Mouse (Mus musculus) liver, adult 2 months (tissue): ENCODE data around the gene Naa40. TPM values are rescaled to one million over a fixed set of nuclear protein-coding genes. Genes with fewer than 3 reads are reported as not detected.
A peak's percentile ranks its signal among the peaks of the same experiment; 100 is the strongest.

Experiments used
- DNase-seq: peaks from one replicate; pipeline ENCODE4 v3.0.0-alpha.2; 2011; ENCODE audit warnings: low read depth, low spot score; ENCODE audit errors: extremely low read depth
- H3K27ac ChIP-seq: fragments of 200-500 bp; replicated peaks from 2 replicates; pipeline ENCODE4 v1.5.1; 2012; ENCODE audit warnings: low read depth, mild to moderate bottlenecking, control low read depth, inconsistent platforms, low read length; ENCODE audit not compliant: insufficient read depth
- H3K27me3 ChIP-seq: fragments of 200-500 bp; 2 replicates; pipeline ENCODE4 v1.6.1; 2012; ENCODE audit warnings: mild to moderate bottlenecking, moderate library complexity, low read length, inconsistent platforms; ENCODE audit not compliant: control insufficient read depth, insufficient read depth
- H3K36me3 ChIP-seq: fragments of 200-500 bp; 2 replicates; pipeline ENCODE4 v1.6.1; 2012; ENCODE audit warnings: low read length, inconsistent platforms; ENCODE audit not compliant: control insufficient read depth, insufficient read depth
- H3K4me1 ChIP-seq: fragments of 200-500 bp; 2 replicates; pipeline ENCODE4 v1.6.1; 2011; ENCODE audit warnings: low read length; ENCODE audit not compliant: control insufficient read depth, insufficient read depth
- H3K4me3 ChIP-seq: fragments of 200-500 bp; 2 replicates; pipeline ENCODE4 v1.5.1; 2011; ENCODE audit warnings: low read depth, mild to moderate bottlenecking, control low read depth, low read length, moderate library complexity; ENCODE audit not compliant: insufficient read depth
- H3K79me2 ChIP-seq: fragments of 200-500 bp; 2 replicates; pipeline ENCODE4 v1.6.1; 2012; ENCODE audit warnings: inconsistent platforms, mild to moderate bottlenecking, low read length, moderate library complexity; ENCODE audit not compliant: control insufficient read depth, insufficient read depth
- H3K9ac ChIP-seq: fragments of 200-500 bp; 2 replicates; pipeline ENCODE4 v1.6.1; 2012; ENCODE audit warnings: low read depth, mild to moderate bottlenecking, control low read depth, inconsistent platforms, low read length
- CTCF ChIP-seq: fragments of 200-500 bp; IDR thresholded peaks from 2 replicates; pipeline ENCODE4 v1.5.1; 2011; ENCODE audit warnings: low read depth, low read length, control low read depth
- POLR2A ChIP-seq: fragments of 200-500 bp; IDR thresholded peaks from 2 replicates; pipeline ENCODE4 v1.6.1; 2011; ENCODE audit warnings: low read length, control low read depth; ENCODE audit not compliant: insufficient read depth; ENCODE audit errors: extremely low read depth
- WGBS: fragments of 180-500 bp; shearing (Covaris S2); methylation state at CpG from one replicate; pipeline ENCODE4 v1.1.7; 2018; 5-methylcytosine and 5-hydroxymethylcytosine counted together
- polyA plus RNA-seq: library from polyadenylated mRNA; depleted of rRNA; stranded (reverse); fragments of >200 nt; gene quantifications from 2 replicates; pipeline ENCODE4 v1.2.3, GENCODE M21; 2012
- total RNA-seq: library from RNA; depleted of rRNA; stranded (reverse); fragments of >200 nt; gene quantifications from 2 replicates; pipeline ENCODE4 v1.2.3, GENCODE M21; 2014

Naa40 gene
- total and polyA plus RNA-seq, 2 experiments = 5.3 to 9.7 TPM

- Histone ChIP-seq H3K4me3 (no peak overlapping the region), H3K9ac (no peak overlapping the region), H3K36me3 (peaks cover 2% of the 10 kb centered on the region; the same call in 1 of the 2 replicates), H3K4me1 (no peaks in the 10 kb centered on the region), H3K27ac (no peak overlapping the region), H3K79me2 (no peaks in the 10 kb centered on the region), H3K27me3 (no peaks in the 10 kb centered on the region)
- no peak for TF ChIP-seq POLR2A
- TF ChIP-seq CTCF = no peak
- DNase-seq = no peak
- 94% methylated on average over 13 of the region's 13 CpGs for WGBS
Observed at GRCm38 (mm10) chr19:7274326-7274990, 33.5 kb upstream of the Naa40 start.

DNA sequence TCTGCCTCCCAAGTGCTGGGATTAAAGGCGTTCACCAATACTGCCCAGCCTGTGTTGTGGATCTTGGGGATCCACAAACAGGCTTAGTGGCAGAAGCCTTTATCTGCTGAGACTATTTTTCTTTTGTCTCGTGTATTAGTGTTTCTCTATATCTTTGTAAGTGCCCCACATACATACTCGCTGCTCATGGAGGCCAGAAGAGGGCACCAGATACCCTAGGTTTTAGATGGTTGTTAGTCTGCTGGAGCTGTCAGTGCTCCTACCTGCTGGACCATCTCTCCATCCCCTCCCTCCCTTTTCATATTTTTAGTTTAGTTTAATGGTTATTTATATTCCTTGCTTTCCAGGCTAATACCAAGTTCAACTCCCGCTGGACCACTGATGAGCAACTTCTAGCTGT lies 32.5 kb upstream of the Naa40 start:
- Histone ChIP-seq H3K9ac (no peak overlapping the region), H3K27me3 (peaks cover 2% of the 10 kb centered on the region; the same call in 1 of the 2 replicates), H3K36me3 (peaks cover 2% of the 10 kb centered on the region; the same call in 1 of the 2 replicates), H3K4me1 (no peaks in the 10 kb centered on the region), H3K27ac (no peak overlapping the region), H3K79me2 (no peaks in the 10 kb centered on the region), H3K4me3 (no peak overlapping the region)
- WGBS = 88% methylated on average over 4 of the region's 4 CpGs
- DNase-seq = peak; percentile 23
- TF ChIP-seq POLR2A = no peak
- peak; percentile 21; the same call in 1 of the 2 replicates for TF ChIP-seq CTCF

GRCm38 (mm10) chr19:7269290-7270044 lies 28.5 kb upstream of the Naa40 start:
- Histone ChIP-seq H3K4me1 (peaks cover 4% of the 10 kb centered on the region; the same call in 1 of the 2 replicates), H3K36me3 (no peaks in the 10 kb centered on the region), H3K27me3 (peaks cover 4% of the 10 kb centered on the region; the same call in 1 of the 2 replicates), H3K79me2 (no peaks in the 10 kb centered on the region), H3K9ac (no peak overlapping the region), H3K4me3 (no peak overlapping the region; the same call in 1 of the 2 replicates), H3K27ac (no peak overlapping the region)
- DNase-seq = no peak
- 58% methylated on average over 11 of the region's 11 CpGs for WGBS
- TF ChIP-seq POLR2A (no peak), CTCF (no peak)

GRCm38 (mm10) chr19:7268722-7269090 lies 27.7 kb upstream of the Naa40 start:
- no peak for DNase-seq

DNA sequence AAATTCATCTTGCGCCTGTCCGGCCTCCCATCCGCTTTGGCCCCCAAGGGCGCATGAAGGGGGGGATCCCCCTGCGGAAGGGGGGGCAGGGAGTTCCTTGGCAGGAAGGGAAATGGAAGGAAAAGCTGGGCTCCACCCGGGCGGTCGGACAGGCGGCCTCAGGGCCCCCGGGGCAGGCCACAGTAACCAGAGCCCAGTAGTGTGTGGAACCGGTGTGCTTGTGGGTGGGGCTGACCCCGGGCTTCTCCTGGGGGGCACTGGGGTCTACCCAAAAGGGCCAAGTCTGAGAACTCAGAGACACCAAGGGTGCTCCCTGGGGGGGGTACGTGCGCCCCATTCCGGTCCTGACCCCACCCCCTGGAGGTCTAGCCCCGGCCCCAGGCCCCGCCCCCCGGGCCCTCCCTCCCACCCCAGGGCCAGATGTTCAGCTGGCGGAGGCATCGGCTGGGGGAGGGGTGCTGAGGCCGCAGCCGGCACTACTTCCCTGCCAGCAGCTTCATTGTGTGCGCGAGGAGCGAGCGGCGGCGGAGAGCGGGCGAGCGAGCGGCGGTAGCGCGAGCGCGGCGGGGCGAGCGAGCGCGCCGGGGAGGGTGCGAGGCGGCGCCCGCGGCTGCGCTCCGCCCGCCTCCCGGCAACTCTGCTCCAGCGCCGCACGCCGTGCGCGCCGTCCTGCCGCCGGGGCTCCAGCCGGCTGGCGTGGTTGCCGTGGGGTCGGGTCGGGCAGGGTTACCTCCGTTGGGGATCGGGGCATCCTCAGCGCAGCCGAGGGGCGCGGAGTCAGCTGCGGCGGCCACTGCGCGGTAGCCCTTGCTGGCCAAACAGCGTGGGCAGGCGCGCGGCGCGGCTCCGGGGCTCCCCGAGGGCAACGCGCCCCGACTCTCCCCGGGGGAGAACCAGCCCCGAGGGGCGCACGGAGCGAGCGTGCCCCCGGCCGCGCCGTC lies 27.1 kb upstream of the Naa40 start:
- H3K27me3 ChIP-seq = peaks cover 4% of the 10 kb centered on the region; the same call in 1 of the 2 replicates
- H3K36me3 ChIP-seq = no peaks in the 10 kb centered on the region
- peak overlapping the region; percentile 75 for H3K9ac ChIP-seq
- TF ChIP-seq POLR2A = no peak
- TF ChIP-seq CTCF = no peak
- peak overlapping the region; percentile 69 for H3K4me3 ChIP-seq
- peaks cover 4% of the 10 kb centered on the region; the same call in 1 of the 2 replicates for H3K4me1 ChIP-seq
- no peaks in the 10 kb centered on the region for H3K79me2 ChIP-seq
- H3K27ac ChIP-seq = no peak overlapping the region
- peak; percentile 16 for DNase-seq
- 2% methylated on average over 82 of the region's 97 CpGs for WGBS

More at GRCm38 (mm10) chr19:7268722-7269090, 27.7 kb upstream of the Naa40 start:
- H3K27ac ChIP-seq = no peak overlapping the region
- peaks cover 4% of the 10 kb centered on the region; the same call in 1 of the 2 replicates for H3K4me1 ChIP-seq
- 2% methylated on average over 30 of the region's 30 CpGs for WGBS
- peak overlapping the region; percentile 75 for H3K9ac ChIP-seq
- peaks cover 4% of the 10 kb centered on the region; the same call in 1 of the 2 replicates for H3K27me3 ChIP-seq
- H3K4me3 ChIP-seq = peak overlapping the region; percentile 69
- no peaks in the 10 kb centered on the region for H3K79me2 ChIP-seq
- H3K36me3 ChIP-seq = no peaks in the 10 kb centered on the region
- TF ChIP-seq POLR2A = no peak
- peak; percentile 75 for TF ChIP-seq CTCF
